Mouse (Mus musculus) MEL (cell line): ENCODE results near the gene Arhgdib.
A peak's percentile ranks its signal among the peaks of the same experiment; 100 is the strongest.

Experiments
- CTCF ChIP-seq, 3 experiments: IDR thresholded peaks in 2 of 3; conservative IDR thresholded peaks in 1 of 3; 2 replicates each; pipeline ENCODE4 v1.5.1; 2011 to 2012; ENCODE audit warnings: low read length in 3 of 3, low read depth in 2 of 3, mild to moderate bottlenecking in 2 of 3, improper control_type of control experiment in 1 of 3, inconsistent platforms in 1 of 3, mixed read lengths in 1 of 3, moderate library complexity in 1 of 3; ENCODE audit not compliant: control insufficient read depth in 1 of 3, insufficient read depth in 1 of 3, poor library complexity in 1 of 3, severe bottlenecking in 1 of 3
- E2F4 ChIP-seq: IDR thresholded peaks from 2 replicates; pipeline ENCODE4 v1.6.1; 2011; ENCODE audit warnings: low read depth, low read length, improper control_type of control experiment, borderline replicate concordance
- ELF1 ChIP-seq: IDR thresholded peaks from 2 replicates; pipeline ENCODE4 v1.6.1; 2014; ENCODE audit warnings: low read depth, mild to moderate bottlenecking, inconsistent platforms, low read length, improper control_type of control experiment, moderate library complexity
- EP300 ChIP-seq, 2 experiments: IDR thresholded peaks; 2 replicates each; pipeline ENCODE4 v1.6.1; 2011; ENCODE audit warnings: improper control_type of control experiment in 2 of 2, low read length in 2 of 2, low read depth in 1 of 2, mild to moderate bottlenecking in 1 of 2
- GABPA ChIP-seq: IDR thresholded peaks from 2 replicates; pipeline ENCODE4 v1.6.1; 2012; ENCODE audit warnings: low read depth, mild to moderate bottlenecking, inconsistent platforms, low read length, improper control_type of control experiment, moderate library complexity
- GATA1 ChIP-seq: IDR thresholded peaks from 2 replicates; pipeline ENCODE4 v1.6.1; 2011; ENCODE audit warnings: low read depth, low read length, improper control_type of control experiment
- MEF2A ChIP-seq: IDR thresholded peaks from 2 replicates; pipeline ENCODE4 v1.6.1; 2014; ENCODE audit warnings: low read depth, mild to moderate bottlenecking, inconsistent platforms, low read length, improper control_type of control experiment; ENCODE audit not compliant: poor library complexity, insufficient replicate concordance, severe bottlenecking; ENCODE audit errors: extremely low read depth
- POLR2A ChIP-seq, 2 experiments: IDR thresholded peaks; 2 replicates each; pipeline ENCODE4 v1.6.1; 2011 to 2012; ENCODE audit warnings: low read length in 2 of 2, mild to moderate bottlenecking in 2 of 2, control low read depth in 1 of 2, improper control_type of control experiment in 1 of 2, low read depth in 1 of 2, moderate library complexity in 1 of 2; ENCODE audit not compliant: control insufficient read depth in 1 of 2, insufficient read depth in 1 of 2, poor library complexity in 1 of 2
- POLR2AphosphoS2 ChIP-seq: IDR thresholded peaks from 2 replicates; pipeline ENCODE4 v1.6.1; 2011; ENCODE audit warnings: low read length, improper control_type of control experiment
- TBP ChIP-seq: IDR thresholded peaks from 2 replicates; pipeline ENCODE4 v1.8.0; 2011; ENCODE audit warnings: low read depth, low read length, improper control_type of control experiment
- UBTF ChIP-seq: IDR thresholded peaks from 2 replicates; pipeline ENCODE4 v1.6.1; 2012; ENCODE audit warnings: low read depth, mild to moderate bottlenecking, inconsistent platforms, low read length, improper control_type of control experiment, moderate library complexity, borderline replicate concordance; ENCODE audit not compliant: insufficient read depth
- USF2 ChIP-seq, 2 experiments: IDR thresholded peaks; 2 replicates each; pipeline ENCODE4 v1.6.1; 2011 to 2012; ENCODE audit warnings: improper control_type of control experiment in 2 of 2, low read length in 2 of 2, borderline replicate concordance in 1 of 2, inconsistent platforms in 1 of 2, low read depth in 1 of 2, mild to moderate bottlenecking in 1 of 2; ENCODE audit not compliant: insufficient read depth in 1 of 2
- ZC3H11A ChIP-seq: IDR thresholded peaks from 2 replicates; pipeline ENCODE4 v1.6.1; 2012; ENCODE audit warnings: low read depth, mild to moderate bottlenecking, inconsistent platforms, low read length, improper control_type of control experiment
- ZNF384 ChIP-seq: IDR thresholded peaks from 2 replicates; pipeline ENCODE4 v1.6.1; 2012; ENCODE audit warnings: low read depth, mild to moderate bottlenecking, inconsistent platforms, low read length, improper control_type of control experiment

- no peak for TF ChIP-seq CTCF (IDR thresholded peaks at IDR 0.05 in 2 of 3, conservative IDR thresholded peaks at IDR 0.05 in 1 of 3; ENCODE audit: control insufficient read depth in 1 of 3, insufficient read depth in 1 of 3, low read depth in 2 of 3, low read length in 3 of 3, poor library complexity in 1 of 3, severe bottlenecking in 1 of 3)
- peak; percentile 85 for TF ChIP-seq GABPA
- TF ChIP-seq E2F4 = no peak
- no peak for TF ChIP-seq UBTF
- TF ChIP-seq POLR2A (IDR thresholded peaks at IDR 0.05; ENCODE audit: control insufficient read depth in 1 of 2, insufficient read depth in 1 of 2, low read depth in 1 of 2, low read length in 2 of 2, poor library complexity in 1 of 2) = no peak; a peak in 1 of 4 replicates
- no peak for TF ChIP-seq MEF2A
- no peak for TF ChIP-seq POLR2AphosphoS2
- no peak for TF ChIP-seq USF2 (IDR thresholded peaks at IDR 0.05; ENCODE audit: borderline replicate concordance in 1 of 2, insufficient read depth in 1 of 2, low read depth in 1 of 2, low read length in 2 of 2)
- no peak for TF ChIP-seq ZNF384
- TF ChIP-seq GATA1 = peak; percentile 45; the same call in 1 of the 2 replicates
- peak; percentile 63 to 66 for TF ChIP-seq EP300 (IDR thresholded peaks at IDR 0.05; ENCODE audit: low read depth in 1 of 2, low read length in 2 of 2)
- TF ChIP-seq ZC3H11A = no peak
- no peak for TF ChIP-seq TBP
- TF ChIP-seq ELF1 = 0 out of 2 replicates have a peak, but pooled peaks have one; percentile 6
Observed at GRCm38 (mm10) chr6:136939326-136940187, 2.1 kb downstream of the Arhgdib start.
